Mouse (Mus musculus) layer of hippocampus, adult 2 months (tissue): ENCODE measurements at regions not wholly inside any gene's neighbourhood (a gene's known extent, or its start where the extent isn't known, plus 50 kb on each side); places are given as distances from the start of the nearest gene placed in this dataset.
A peak's percentile ranks its signal among the peaks of the same experiment; 100 is the strongest.

Source experiments
- DNase-seq, 2 experiments: peaks; one replicate each; pipeline ENCODE4 v3.0.0; 2022; ENCODE audit warnings: low spot score in 2 of 2
- H3K27ac ChIP-seq: fragments of 200-600 bp; 2 replicates; pipeline ENCODE4 v1.8.1; 2022
- H3K4me3 ChIP-seq: fragments of 200-600 bp; 2 replicates; pipeline ENCODE4 v1.8.1; 2022; ENCODE audit warnings: mild to moderate bottlenecking
- CTCF ChIP-seq: fragments of 200-600 bp; conservative IDR thresholded peaks from 2 replicates; pipeline ENCODE4 v1.8.1; 2022; ENCODE audit warnings: antibody characterized with exemption, mild to moderate bottlenecking, moderate library complexity

- no peak for TF ChIP-seq CTCF
- Histone ChIP-seq H3K4me3 (no peak overlapping the region), H3K27ac (peak overlapping the region; percentile 86; the same call in 1 of the 2 replicates)
- DNase-seq = no peak
These were observed 156.6 kb upstream of the Rfx3 start for GRCm38 (mm10) chr19:28167451-28168165.

GRCm38 (mm10) chr19:28166626-28167025 lies 155.7 kb upstream of the Rfx3 start:
- Histone ChIP-seq H3K27ac (peak overlapping the region; percentile 86; the same call in 1 of the 2 replicates), H3K4me3 (no peak overlapping the region)
- no peak for TF ChIP-seq CTCF
- no peak for DNase-seq

GRCm38 (mm10) chr19:28165901-28166361 lies 155.0 kb upstream of the Rfx3 start:
- Histone ChIP-seq H3K4me3 (peak overlapping the region; percentile 31), H3K27ac (peak overlapping the region; percentile 86)
- peak; percentile 80 for TF ChIP-seq CTCF
- peak; percentile 69 to 70 for DNase-seq

- TF ChIP-seq CTCF = no peak
- Histone ChIP-seq H3K4me3 (no peak overlapping the region), H3K27ac (no peak overlapping the region)
- no peak for DNase-seq
These were observed 152.2 kb upstream of the Rfx3 start for GRCm38 (mm10) chr19:28163195-28163594.

DNA sequence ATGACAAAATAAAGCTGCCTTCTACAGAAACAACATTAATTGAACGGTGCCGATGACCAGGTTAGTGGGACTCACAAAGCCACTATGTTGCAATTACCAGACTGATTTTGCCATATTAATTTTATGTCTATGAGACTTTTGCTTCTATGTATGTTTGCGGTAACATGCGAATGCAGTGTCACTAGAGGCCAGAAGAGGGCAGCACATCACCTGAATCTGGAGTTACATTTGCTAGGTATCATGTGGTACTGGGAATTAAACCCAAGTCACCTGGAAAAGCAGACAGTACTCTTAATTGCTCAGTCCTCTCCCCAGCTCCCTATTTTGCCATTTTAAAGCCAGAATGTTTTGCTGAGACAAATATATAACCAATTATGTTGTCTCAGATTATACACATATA lies 149.6 kb upstream of the Rfx3 start:
- no peak for DNase-seq
- TF ChIP-seq CTCF = peak; percentile 75
- Histone ChIP-seq H3K4me3 (no peak overlapping the region), H3K27ac (no peak overlapping the region)

GRCm38 (mm10) chr19:28157196-28157595 lies 146.2 kb upstream of the Rfx3 start:
- no peak for TF ChIP-seq CTCF
- Histone ChIP-seq H3K27ac (peak overlapping the region; percentile 86), H3K4me3 (no peak overlapping the region)
- DNase-seq = peak; percentile 53 to 55

DNA sequence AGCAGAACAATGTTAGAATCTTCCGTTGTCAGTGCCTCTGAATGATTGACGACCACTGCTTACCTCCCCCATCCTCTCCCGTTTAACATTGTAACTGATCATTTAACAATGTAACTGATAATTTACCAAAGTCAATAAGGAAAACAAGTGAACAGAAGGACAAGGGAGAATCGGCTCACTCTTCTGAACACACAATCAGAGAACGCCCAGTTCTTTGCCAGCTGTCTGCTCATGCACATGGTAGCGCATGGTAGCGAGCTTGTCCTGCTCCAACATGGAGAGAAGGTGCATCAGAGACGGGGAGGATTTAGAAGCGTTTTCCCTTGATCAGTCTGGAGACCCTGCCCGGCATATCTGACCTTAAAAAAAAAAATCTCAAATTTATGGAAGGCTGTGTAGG lies 126.6 kb upstream of the Rfx3 start:
- DNase-seq = peak; percentile 55 to 64
- no peak for TF ChIP-seq CTCF
- H3K27ac ChIP-seq = peak overlapping the region; percentile 89
- H3K4me3 ChIP-seq = no peak overlapping the region

- Histone ChIP-seq H3K4me3 (no peak overlapping the region), H3K27ac (no peak overlapping the region)
- no peak for TF ChIP-seq CTCF
- no peak for DNase-seq
These were observed 123.8 kb upstream of the Rfx3 start for GRCm38 (mm10) chr19:28134806-28135205.

- H3K4me3 ChIP-seq = no peak overlapping the region
- DNase-seq = no peak
- peak; percentile 55 for TF ChIP-seq CTCF
- H3K27ac ChIP-seq = no peak overlapping the region
These were observed 100.6 kb upstream of the Rfx3 start for GRCm38 (mm10) chr19:28111263-28112180.

GRCm38 (mm10) chr19:28095620-28096019 lies 84.7 kb upstream of the Rfx3 start:
- TF ChIP-seq CTCF = peak; percentile 15; the same call in 1 of the 2 replicates

GRCm38 (mm10) chr19:28092252-28092651 lies 81.3 kb upstream of the Rfx3 start:
- no peak for TF ChIP-seq CTCF
- peak overlapping the region; percentile 77 for H3K27ac ChIP-seq
- peak; percentile 35 to 49 for DNase-seq
- no peak overlapping the region for H3K4me3 ChIP-seq

More at GRCm38 (mm10) chr19:28095620-28096019, 84.7 kb upstream of the Rfx3 start:
- Histone ChIP-seq H3K27ac (peak overlapping the region; percentile 61), H3K4me3 (no peak overlapping the region)
- DNase-seq = no peak

DNA sequence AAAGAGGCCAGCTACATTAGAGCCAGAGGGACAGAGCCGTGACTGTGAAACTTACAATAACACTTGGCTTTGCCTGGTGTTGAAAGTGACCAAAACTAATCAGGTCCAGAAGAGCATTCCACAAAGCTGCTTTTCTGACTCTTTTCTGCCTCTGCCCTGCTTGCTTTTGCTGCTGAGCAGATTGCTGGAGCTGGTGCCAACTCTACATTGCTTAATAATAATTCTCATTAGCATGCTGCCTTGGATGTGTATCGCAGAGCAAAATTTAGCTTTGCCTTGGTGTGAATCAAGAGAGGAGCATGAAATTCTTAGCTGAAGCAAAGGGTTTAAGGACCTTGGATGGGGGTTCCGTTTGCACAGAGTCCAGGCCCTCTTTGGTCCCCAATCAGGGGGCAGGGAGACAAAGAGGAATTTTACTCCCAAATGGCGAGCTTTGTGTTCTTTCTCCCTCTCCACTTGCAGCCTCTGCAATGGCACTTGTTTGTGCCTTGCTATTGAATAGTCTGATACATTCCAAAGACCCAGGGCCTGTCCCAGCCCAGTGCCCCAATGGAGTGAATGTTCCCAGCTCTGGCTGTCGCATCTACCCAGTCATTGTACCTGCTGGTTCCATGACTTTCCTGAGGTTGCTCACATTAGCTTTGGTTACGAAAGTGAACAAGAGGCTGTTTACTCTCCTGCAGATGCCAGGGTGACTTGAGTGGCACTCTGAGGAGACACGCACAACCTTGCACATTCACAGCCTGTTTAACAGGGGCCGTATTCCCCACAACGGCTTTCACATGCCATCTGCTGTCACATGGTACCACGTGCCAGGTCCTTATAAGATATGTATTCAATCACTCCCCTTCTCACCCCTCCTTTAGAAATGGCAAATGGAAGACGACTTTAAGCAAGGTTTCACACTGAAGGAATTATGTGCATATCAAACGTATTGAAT lies 76.9 kb upstream of the Rfx3 start:
- DNase-seq = peak; percentile 66 to 82
- H3K4me3 ChIP-seq = peak overlapping the region; percentile 6; the same call in 1 of the 2 replicates
- H3K27ac ChIP-seq = peak overlapping the region; percentile 93
- TF ChIP-seq CTCF = no peak

GRCm38 (mm10) chr19:28070386-28070785 lies 59.4 kb upstream of the Rfx3 start:
- no peak overlapping the region for H3K4me3 ChIP-seq
- no peak overlapping the region for H3K27ac ChIP-seq
- TF ChIP-seq CTCF = no peak
- no peak for DNase-seq
